Mouse (Mus musculus): Measurements from ENCODE around the gene Zfp653.

GRCm38 (mm10) chr9:22053657-22054056 lies 17.5 kb downstream of the Zfp653 start:
- TF ChIP-seq CTCF (IDR thresholded peaks at IDR 0.05; ENCODE audit: borderline replicate concordance, control insufficient read depth, extremely low read depth, insufficient read depth, low read length, poor library complexity) (no peak), POLR2A (IDR thresholded peaks at IDR 0.05; ENCODE audit: control insufficient read depth, extremely low read depth, insufficient read depth, low read length, poor library complexity) (no peak)

Measured in thymus, adult 2 months (tissue).